Mouse (Mus musculus): ENCODE measurements at regions not wholly inside any gene's neighbourhood (a gene's known extent, or its start where the extent isn't known, plus 50 kb on each side); places are given as distances from the start of the nearest gene placed in this dataset.

- H3K4me1 ChIP-seq (ENCODE audit: control insufficient read depth, insufficient read depth, low read length) = peaks cover 8% of the 10 kb centered on the region; the same call in 1 of the 2 replicates
- WGBS = 91% methylated on average over 5 of the region's 5 CpGs
- no peak overlapping the region for H3K4me3 ChIP-seq (ENCODE audit: insufficient read depth, low read depth, low read length)
- no peak for TF ChIP-seq CTCF (IDR thresholded peaks at IDR 0.05; ENCODE audit: insufficient read depth, low read depth, low read length)
- no peak for TF ChIP-seq POLR2A (IDR thresholded peaks at IDR 0.05; ENCODE audit: insufficient read depth, low read depth, low read length)
- H3K27ac ChIP-seq (ENCODE audit: insufficient read depth, low read depth, low read length) = no peak overlapping the region
Measured at GRCm38 (mm10) chr3:50813760-50814400, 370.5 kb upstream of the Slc7a11 start.

GRCm38 (mm10) chr3:50815716-50816115, 372.3 kb upstream of the Slc7a11 start:
- no peak for TF ChIP-seq CTCF (IDR thresholded peaks at IDR 0.05; ENCODE audit: insufficient read depth, low read depth, low read length)
- TF ChIP-seq POLR2A (IDR thresholded peaks at IDR 0.05; ENCODE audit: insufficient read depth, low read depth, low read length) = no peak
- WGBS = 73% methylated on average over 10 of the region's 10 CpGs
- Histone ChIP-seq H3K27ac (ENCODE audit: insufficient read depth, low read depth, low read length) (no peak overlapping the region), H3K4me1 (ENCODE audit: control insufficient read depth, insufficient read depth, low read length) (peaks cover 8% of the 10 kb centered on the region; the same call in 1 of the 2 replicates), H3K4me3 (ENCODE audit: insufficient read depth, low read depth, low read length) (no peak overlapping the region)

DNA sequence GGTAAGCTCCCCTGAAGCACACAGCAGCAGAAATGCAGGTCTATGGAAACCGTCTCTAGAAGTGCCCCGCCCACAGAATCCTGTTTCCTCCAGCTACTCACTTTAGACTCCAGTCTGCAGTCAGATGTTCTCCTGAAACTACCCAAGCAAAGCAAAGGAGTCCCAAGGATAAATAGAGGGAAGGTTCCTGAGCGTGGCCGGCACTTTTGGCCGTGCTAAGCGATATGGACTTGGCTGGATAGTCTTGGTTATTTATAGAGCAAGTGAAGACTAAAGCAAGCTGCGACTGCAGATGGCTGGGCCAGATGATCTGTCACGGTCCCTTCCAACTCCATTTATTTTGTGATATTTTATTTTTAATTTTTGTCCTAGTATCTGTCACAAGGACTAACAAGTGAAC, 373.1 kb upstream of the Slc7a11 start:
- WGBS = 58% methylated on average over 8 of the region's 8 CpGs
- Histone ChIP-seq H3K27ac (ENCODE audit: insufficient read depth, low read depth, low read length) (no peak overlapping the region), H3K4me3 (ENCODE audit: insufficient read depth, low read depth, low read length) (no peak overlapping the region), H3K4me1 (ENCODE audit: control insufficient read depth, insufficient read depth, low read length) (peaks cover 8% of the 10 kb centered on the region; the same call in 1 of the 2 replicates)
- TF ChIP-seq POLR2A (IDR thresholded peaks at IDR 0.05; ENCODE audit: insufficient read depth, low read depth, low read length) (no peak), CTCF (IDR thresholded peaks at IDR 0.05; ENCODE audit: insufficient read depth, low read depth, low read length) (no peak)

DNA sequence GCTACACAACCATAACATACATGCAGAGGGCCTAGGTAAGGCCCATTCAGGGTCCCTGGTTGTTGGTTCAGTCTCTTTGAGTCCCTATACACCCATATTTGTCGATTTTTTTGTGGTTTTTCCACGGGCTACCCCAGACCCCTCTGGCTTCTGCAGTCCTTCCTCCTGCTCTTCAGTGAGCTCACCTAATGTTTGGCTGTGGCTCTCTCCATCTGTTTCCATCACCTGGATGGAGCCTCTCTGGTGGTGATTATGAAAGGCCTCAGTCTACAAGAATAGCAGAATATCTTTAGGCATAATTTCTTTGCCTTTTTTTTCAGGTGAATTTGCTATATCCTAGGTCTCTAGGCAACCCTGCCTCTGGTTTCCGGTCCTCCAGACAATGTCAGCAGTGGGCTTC, 373.9 kb upstream of the Slc7a11 start:
- Histone ChIP-seq H3K27ac (ENCODE audit: insufficient read depth, low read depth, low read length) (no peak overlapping the region), H3K4me3 (ENCODE audit: insufficient read depth, low read depth, low read length) (no peak overlapping the region), H3K4me1 (ENCODE audit: control insufficient read depth, insufficient read depth, low read length) (peaks cover 8% of the 10 kb centered on the region; the same call in 1 of the 2 replicates)
- no peak for TF ChIP-seq CTCF (IDR thresholded peaks at IDR 0.05; ENCODE audit: insufficient read depth, low read depth, low read length)
- no peak for TF ChIP-seq POLR2A (IDR thresholded peaks at IDR 0.05; ENCODE audit: insufficient read depth, low read depth, low read length)
- WGBS = 88% methylated on average over 3 of the region's 3 CpGs

DNA sequence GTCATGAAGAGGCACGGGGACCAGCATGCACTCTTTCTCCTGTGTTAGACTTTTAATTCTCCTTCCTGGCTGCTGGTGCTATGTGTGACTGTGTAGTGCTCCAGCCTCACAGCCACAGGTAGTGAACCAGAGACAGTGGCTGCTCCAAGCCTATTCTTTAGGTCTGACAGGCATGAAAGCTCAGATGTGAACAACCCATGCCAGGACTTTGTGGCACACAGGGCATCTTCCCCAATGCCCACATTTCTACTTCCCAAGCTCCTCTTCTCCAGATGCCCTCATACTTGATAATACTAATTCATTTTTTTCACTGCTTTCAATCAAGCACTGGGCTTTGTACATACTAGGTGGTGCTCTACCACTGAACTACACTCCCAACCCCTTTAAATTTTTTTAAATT, 377.4 kb upstream of the Slc7a11 start:
- H3K4me1 ChIP-seq (ENCODE audit: control insufficient read depth, insufficient read depth, low read length) = peaks cover 5% of the 10 kb centered on the region; the same call in 1 of the 2 replicates
- no peak overlapping the region for H3K4me3 ChIP-seq (ENCODE audit: insufficient read depth, low read depth, low read length)
- no peak overlapping the region for H3K27ac ChIP-seq (ENCODE audit: insufficient read depth, low read depth, low read length)
- WGBS = 74% methylated on average over 1 of the region's 1 CpGs
- no peak for TF ChIP-seq CTCF (IDR thresholded peaks at IDR 0.05; ENCODE audit: insufficient read depth, low read depth, low read length)
- TF ChIP-seq POLR2A (IDR thresholded peaks at IDR 0.05; ENCODE audit: insufficient read depth, low read depth, low read length) = no peak

- no peaks in the 10 kb centered on the region for H3K4me1 ChIP-seq (ENCODE audit: control insufficient read depth, insufficient read depth, low read length)
- WGBS = 51% methylated on average over 5 of the region's 5 CpGs
- TF ChIP-seq POLR2A (IDR thresholded peaks at IDR 0.05; ENCODE audit: insufficient read depth, low read depth, low read length) = no peak
- no peak for TF ChIP-seq CTCF (IDR thresholded peaks at IDR 0.05; ENCODE audit: insufficient read depth, low read depth, low read length)
- no peak overlapping the region for H3K27ac ChIP-seq (ENCODE audit: insufficient read depth, low read depth, low read length)
- no peak overlapping the region for H3K4me3 ChIP-seq (ENCODE audit: insufficient read depth, low read depth, low read length)
Measured at GRCm38 (mm10) chr3:50825534-50826423, 382.4 kb upstream of the Slc7a11 start.

DNA sequence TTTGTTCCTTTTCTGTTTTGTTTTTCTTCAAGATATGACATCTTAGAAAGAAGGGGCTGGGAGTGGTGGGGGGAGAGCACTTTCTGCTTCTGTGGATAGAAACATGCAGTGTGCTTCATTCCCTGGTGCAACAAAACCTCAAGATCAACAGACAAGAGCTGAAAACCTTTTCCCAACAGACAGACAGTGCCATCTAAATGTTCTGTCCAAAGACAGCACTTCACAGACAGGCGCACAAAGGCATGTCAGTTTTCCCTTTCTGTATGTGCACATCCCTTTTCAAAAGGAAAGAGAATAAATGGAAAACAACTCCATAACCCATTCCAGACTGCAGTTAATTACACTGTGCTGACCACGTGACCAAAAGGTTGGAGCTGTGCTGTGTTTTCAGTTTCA, 383.0 kb upstream of the Slc7a11 start:
- TF ChIP-seq POLR2A (IDR thresholded peaks at IDR 0.05; ENCODE audit: insufficient read depth, low read depth, low read length) = no peak
- TF ChIP-seq CTCF (IDR thresholded peaks at IDR 0.05; ENCODE audit: insufficient read depth, low read depth, low read length) = no peak
- Histone ChIP-seq H3K27ac (ENCODE audit: insufficient read depth, low read depth, low read length) (no peak overlapping the region), H3K4me3 (ENCODE audit: insufficient read depth, low read depth, low read length) (no peak overlapping the region), H3K4me1 (ENCODE audit: control insufficient read depth, insufficient read depth, low read length) (no peaks in the 10 kb centered on the region)
- WGBS = 65% methylated on average over 2 of the region's 2 CpGs

DNA sequence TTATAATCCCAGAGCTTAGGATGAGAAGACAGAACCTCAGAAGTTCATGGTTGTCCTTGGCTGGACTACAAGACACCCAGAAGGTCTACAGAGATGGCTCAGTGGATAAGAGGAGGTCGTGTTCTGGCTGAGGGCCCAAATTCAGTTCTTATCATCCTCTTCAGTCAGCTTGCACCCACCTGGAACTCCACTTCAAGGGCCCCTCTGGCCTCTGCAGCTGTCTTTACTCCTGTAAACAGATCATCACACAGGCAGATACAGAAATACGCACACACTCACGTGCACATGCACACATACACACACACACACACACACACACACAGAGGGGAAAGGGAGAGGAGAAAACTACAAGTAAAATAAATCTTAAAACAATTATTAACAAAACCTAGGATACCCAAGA, 385.8 kb upstream of the Slc7a11 start:
- 92% methylated on average over 3 of the region's 3 CpGs for WGBS
- H3K27ac ChIP-seq (ENCODE audit: insufficient read depth, low read depth, low read length) = no peak overlapping the region
- TF ChIP-seq POLR2A (IDR thresholded peaks at IDR 0.05; ENCODE audit: insufficient read depth, low read depth, low read length) (no peak), CTCF (IDR thresholded peaks at IDR 0.05; ENCODE audit: insufficient read depth, low read depth, low read length) (no peak)
- no peak overlapping the region for H3K4me3 ChIP-seq (ENCODE audit: insufficient read depth, low read depth, low read length)
- no peaks in the 10 kb centered on the region for H3K4me1 ChIP-seq (ENCODE audit: control insufficient read depth, insufficient read depth, low read length)

GRCm38 (mm10) chr3:50830446-50830845, 387.0 kb upstream of the Slc7a11 start:
- WGBS = 89% methylated on average over 6 of the region's 6 CpGs
- H3K27ac ChIP-seq (ENCODE audit: insufficient read depth, low read depth, low read length) = no peak overlapping the region
- no peaks in the 10 kb centered on the region for H3K4me1 ChIP-seq (ENCODE audit: control insufficient read depth, insufficient read depth, low read length)

More at GRCm38 (mm10) chr3:50830446-50830845, 387.0 kb upstream of the Slc7a11 start:
- H3K4me3 ChIP-seq (ENCODE audit: insufficient read depth, low read depth, low read length) = no peak overlapping the region
- TF ChIP-seq CTCF (IDR thresholded peaks at IDR 0.05; ENCODE audit: insufficient read depth, low read depth, low read length) (no peak), POLR2A (IDR thresholded peaks at IDR 0.05; ENCODE audit: insufficient read depth, low read depth, low read length) (no peak)
